Mouse (Mus musculus) heart, adult 2 months (tissue): Measurements from ENCODE around the gene Gm4737. TPM values are rescaled to one million over a fixed set of nuclear protein-coding genes. Genes with fewer than 3 reads are reported as not detected.

Source experiments
- DNase-seq, 2 experiments: peaks; one replicate each; pipeline ENCODE4 v3.0.0; 2021
- H3K27ac ChIP-seq: fragments of 200-600 bp; 2 replicates; pipeline ENCODE4 v1.8.1; 2022
- H3K27me3 ChIP-seq: fragments of 200-500 bp; 2 replicates; pipeline ENCODE4 v1.6.1; 2012; ENCODE audit warnings: mild to moderate bottlenecking, low read length, inconsistent platforms, mixed read lengths; ENCODE audit not compliant: control insufficient read depth, insufficient read depth
- H3K36me3 ChIP-seq: fragments of 200-500 bp; 2 replicates; pipeline ENCODE4 v1.6.1; 2012; ENCODE audit warnings: low read length, inconsistent platforms; ENCODE audit not compliant: control insufficient read depth, insufficient read depth
- H3K4me1 ChIP-seq: fragments of 200-500 bp; 2 replicates; pipeline ENCODE4 v1.6.1; 2011; ENCODE audit warnings: low read length; ENCODE audit not compliant: control insufficient read depth, insufficient read depth
- H3K4me3 ChIP-seq: fragments of 200-600 bp; 2 replicates; pipeline ENCODE4 v1.8.1; 2022
- H3K79me2 ChIP-seq: fragments of 200-500 bp; replicated peaks from 2 replicates; pipeline ENCODE4 v1.6.1; 2012; ENCODE audit warnings: mild to moderate bottlenecking, inconsistent platforms, low read length, moderate library complexity, mixed read lengths; ENCODE audit not compliant: control insufficient read depth, insufficient read depth
- H3K9ac ChIP-seq: fragments of 200-500 bp; 2 replicates; pipeline ENCODE4 v1.6.1; 2012; ENCODE audit warnings: low read depth, mild to moderate bottlenecking, control low read depth, inconsistent platforms, low read length, mixed read lengths
- CTCF ChIP-seq: fragments of 200-600 bp; IDR thresholded peaks from 2 replicates; pipeline ENCODE4 v1.8.1; 2022; ENCODE audit warnings: antibody characterized with exemption, mild to moderate bottlenecking, moderate library complexity
- EP300 ChIP-seq: fragments of 200-500 bp; IDR thresholded peaks from 2 replicates; pipeline ENCODE4 v1.6.1; 2011; ENCODE audit warnings: low read depth, low read length, control low read depth; ENCODE audit not compliant: insufficient read depth
- POLR2A ChIP-seq: fragments of 200-500 bp; IDR thresholded peaks from 2 replicates; pipeline ENCODE4 v1.6.1; 2011; ENCODE audit warnings: mild to moderate bottlenecking, low read depth, low read length, control low read depth; ENCODE audit not compliant: insufficient read depth
- WGBS: fragments of 180-500 bp; shearing (Covaris S2); methylation state at CpG from one replicate; pipeline ENCODE4 v1.1.7; 2018; 5-methylcytosine and 5-hydroxymethylcytosine counted together
- intact Hi-C: fragments of 180-260 bp; cut with DNase I; formaldehyde crosslinking; loops from one replicate; pipeline ENCODE4 v1.15.1; 2025
- polyA plus RNA-seq: library from polyadenylated mRNA; depleted of rRNA; stranded (reverse); fragments of >200 nt; gene quantifications from 2 replicates; pipeline ENCODE4 v1.2.3, GENCODE M21; 2012; rRNA removed
- total RNA-seq, 2 experiments: library from RNA; stranded (reverse); gene quantifications; 2 replicates each; pipeline ENCODE4 v1.2.3; 2021

Gm4737 gene
- total and polyA plus RNA-seq, 3 experiments = 4.5 to 12.8 (median 9.7) TPM

DNA sequence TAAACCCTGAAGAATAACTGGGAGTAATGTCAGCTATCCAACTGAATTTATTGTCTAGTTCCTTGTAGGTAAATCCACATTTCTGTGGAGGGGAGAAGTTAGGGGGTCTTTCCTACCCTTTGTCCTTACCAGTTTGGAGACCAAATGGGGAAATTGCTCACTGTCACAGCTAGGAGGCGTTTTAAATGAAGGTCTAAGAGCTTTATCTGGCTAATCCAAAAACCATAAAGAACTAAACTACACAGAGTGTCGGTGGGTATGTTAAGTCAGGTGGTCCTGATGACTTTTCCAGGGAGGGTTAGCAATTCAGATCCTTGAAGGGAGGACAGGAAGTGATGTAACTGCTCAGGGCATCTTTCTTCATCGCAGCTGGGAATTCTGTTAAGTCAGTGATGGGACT lies 34.3 kb downstream of the Gm4737 start:
- Histone ChIP-seq H3K9ac (no peak overlapping the region), H3K27ac (no peak overlapping the region), H3K79me2 (no peaks in the 10 kb centered on the region), H3K4me1 (no peaks in the 10 kb centered on the region), H3K36me3 (no peaks in the 10 kb centered on the region), H3K4me3 (no peak overlapping the region), H3K27me3 (no peaks in the 10 kb centered on the region)
- 35% methylated on average over 3 of the region's 3 CpGs for WGBS
- TF ChIP-seq EP300 (no peak), CTCF (no peak), POLR2A (no peak)
- intact Hi-C loops = no loop called here
- no peak for DNase-seq

DNA sequence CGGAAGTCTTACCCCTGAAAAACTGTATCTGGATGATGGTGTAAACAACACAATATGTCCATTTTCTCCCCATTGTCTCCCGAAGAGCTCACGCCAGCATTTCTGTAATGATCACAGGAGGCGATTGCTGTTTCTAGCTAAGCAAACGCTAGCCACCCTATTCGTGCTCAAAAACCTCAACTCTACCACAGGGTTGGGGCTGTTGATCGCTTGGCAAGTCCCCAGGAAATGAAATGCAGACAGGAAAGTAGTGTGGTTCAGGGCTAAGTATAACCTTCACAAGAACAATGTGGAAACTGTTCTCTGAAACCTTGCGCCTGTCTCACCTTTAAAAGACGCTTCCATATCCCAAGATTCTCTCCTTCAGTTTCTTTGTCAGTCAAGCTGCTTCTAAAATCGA lies 34.9 kb downstream of the Gm4737 start, which contains the start of gene Cd96:
Gene Cd96, minus strand, starts transcription at position 232 of the 400 bp plus-strand sequence.
- Histone ChIP-seq H3K79me2 (no peaks in the 10 kb centered on the region), H3K9ac (no peak within 1 kb of the TSS), H3K4me3 (no peak within 1 kb of the TSS), H3K27ac (no peak within 1 kb of the TSS), H3K36me3 (no peaks in the 10 kb centered on the region), H3K27me3 (no peaks in the 10 kb centered on the region), H3K4me1 (no peaks in the 10 kb centered on the region)
- TF ChIP-seq EP300 (no peak), POLR2A (no peak), CTCF (no peak)
- 64% methylated on average over 10 of the region's 10 CpGs for WGBS
- intact Hi-C loops = no loop called here
- no peak for DNase-seq

DNA sequence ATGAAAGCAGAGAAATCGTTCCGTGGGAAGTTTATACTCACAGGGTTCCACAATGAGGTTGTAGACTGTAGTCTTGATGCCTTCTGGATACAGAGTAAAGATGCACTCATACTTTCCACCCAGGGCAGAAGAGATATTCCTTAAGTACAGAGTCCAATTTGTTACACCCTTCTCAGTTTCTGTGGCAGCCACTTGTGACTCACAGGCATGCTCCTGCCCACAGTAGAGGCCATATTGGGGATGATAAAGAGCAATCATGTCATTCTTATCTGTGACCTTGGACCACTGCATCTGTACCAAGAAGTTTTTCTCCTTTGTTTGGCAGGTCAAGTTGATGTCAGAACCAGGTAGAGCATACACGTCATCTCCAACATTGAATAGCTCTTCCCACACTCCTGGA lies 37.2 kb downstream of the Gm4737 start:
- H3K79me2 ChIP-seq = no peaks in the 10 kb centered on the region
- TF ChIP-seq EP300 (no peak), CTCF (no peak), POLR2A (no peak)
- H3K9ac ChIP-seq = no peak overlapping the region
- H3K27ac ChIP-seq = no peak overlapping the region
- DNase-seq = no peak
- H3K4me1 ChIP-seq = no peaks in the 10 kb centered on the region
- H3K36me3 ChIP-seq = no peaks in the 10 kb centered on the region
- H3K4me3 ChIP-seq = no peak overlapping the region
- H3K27me3 ChIP-seq = no peaks in the 10 kb centered on the region
- intact Hi-C loops = no loop called here
- 82% methylated on average over 3 of the region's 3 CpGs for WGBS

DNA sequence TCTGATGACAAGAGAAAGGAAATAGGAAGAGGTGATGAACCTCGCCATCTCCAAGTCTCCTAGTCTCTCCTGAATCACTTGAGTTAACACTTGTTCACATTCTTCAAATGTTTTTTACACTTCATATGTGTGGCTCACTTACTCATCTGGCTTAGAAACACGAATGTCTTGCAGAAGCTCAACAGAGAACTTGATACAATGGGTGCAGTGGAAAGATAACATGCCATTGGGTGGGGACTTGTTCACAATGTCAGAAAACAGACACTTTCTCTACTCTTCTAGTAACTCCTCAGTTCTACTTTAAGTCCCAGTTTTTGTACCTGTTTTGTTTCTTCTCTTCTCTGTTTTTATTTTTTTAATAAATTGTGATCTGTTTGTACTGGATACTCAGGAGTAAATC lies 40.1 kb downstream of the Gm4737 start:
- H3K36me3 ChIP-seq = no peaks in the 10 kb centered on the region
- no peaks in the 10 kb centered on the region for H3K79me2 ChIP-seq
- H3K27ac ChIP-seq = no peak overlapping the region
- TF ChIP-seq EP300 = no peak
- no peak for TF ChIP-seq CTCF
- TF ChIP-seq POLR2A = no peak
- no peaks in the 10 kb centered on the region for H3K27me3 ChIP-seq
- no peaks in the 10 kb centered on the region for H3K4me1 ChIP-seq
- DNase-seq = no peak
- no peak overlapping the region for H3K4me3 ChIP-seq
- 38% methylated on average over 2 of the region's 2 CpGs for WGBS
- intact Hi-C loops = no loop called here
- H3K9ac ChIP-seq = no peak overlapping the region

DNA sequence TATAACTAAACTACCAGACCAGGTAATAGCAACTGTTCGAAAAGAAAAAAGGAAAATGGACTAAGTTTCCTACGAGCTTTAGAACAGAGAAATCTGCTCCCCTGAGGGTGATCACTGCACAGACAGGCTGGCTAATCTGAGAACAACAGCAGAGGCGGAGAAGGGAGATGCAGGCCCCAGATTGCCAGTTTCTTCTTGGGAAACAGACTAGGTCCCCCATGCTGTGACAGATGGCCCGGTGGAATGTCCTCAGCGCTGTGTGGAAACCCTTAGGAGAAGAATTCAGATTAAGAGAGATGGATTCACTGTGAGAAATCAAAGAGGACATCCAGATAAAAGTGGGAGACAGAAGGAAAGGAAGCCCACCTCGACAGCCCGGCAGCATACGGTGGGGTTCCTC lies 45.3 kb downstream of the Gm4737 start:
- intact Hi-C loops = no loop called here
- TF ChIP-seq CTCF (no peak), POLR2A (no peak), EP300 (no peak)
- Histone ChIP-seq H3K36me3 (no peaks in the 10 kb centered on the region), H3K4me3 (no peak overlapping the region), H3K4me1 (no peaks in the 10 kb centered on the region), H3K79me2 (no peaks in the 10 kb centered on the region), H3K27ac (no peak overlapping the region), H3K9ac (no peak overlapping the region), H3K27me3 (no peaks in the 10 kb centered on the region)
- WGBS = 34% methylated on average over 8 of the region's 8 CpGs
- DNase-seq = no peak

DNA sequence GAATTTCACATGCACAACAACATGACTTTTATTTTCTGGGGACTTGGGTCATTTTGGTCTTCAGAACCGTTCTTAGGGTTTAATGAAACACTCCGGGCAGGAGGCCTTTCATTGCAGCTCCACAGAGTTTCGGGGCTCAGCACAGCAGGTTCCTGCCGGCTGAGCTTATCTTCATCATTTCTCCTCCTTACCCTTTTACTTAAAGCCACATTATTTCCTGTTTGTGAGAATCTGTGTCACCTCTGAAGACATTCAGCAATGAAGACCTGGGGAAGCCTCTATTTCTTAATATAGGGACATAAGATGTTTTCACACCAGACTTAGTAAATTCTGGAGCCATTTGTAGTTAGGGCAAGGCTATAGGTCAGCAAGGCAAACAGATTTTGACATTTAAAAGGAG lies 47.4 kb downstream of the Gm4737 start:
- intact Hi-C loops = no loop called here
- no peak for DNase-seq
- Histone ChIP-seq H3K27me3 (no peaks in the 10 kb centered on the region), H3K79me2 (no peaks in the 10 kb centered on the region), H3K36me3 (no peaks in the 10 kb centered on the region), H3K27ac (no peak overlapping the region), H3K9ac (no peak overlapping the region), H3K4me1 (no peaks in the 10 kb centered on the region), H3K4me3 (no peak overlapping the region)
- TF ChIP-seq CTCF (no peak), EP300 (no peak), POLR2A (no peak)
- WGBS = 56% methylated on average over 4 of the region's 4 CpGs

DNA sequence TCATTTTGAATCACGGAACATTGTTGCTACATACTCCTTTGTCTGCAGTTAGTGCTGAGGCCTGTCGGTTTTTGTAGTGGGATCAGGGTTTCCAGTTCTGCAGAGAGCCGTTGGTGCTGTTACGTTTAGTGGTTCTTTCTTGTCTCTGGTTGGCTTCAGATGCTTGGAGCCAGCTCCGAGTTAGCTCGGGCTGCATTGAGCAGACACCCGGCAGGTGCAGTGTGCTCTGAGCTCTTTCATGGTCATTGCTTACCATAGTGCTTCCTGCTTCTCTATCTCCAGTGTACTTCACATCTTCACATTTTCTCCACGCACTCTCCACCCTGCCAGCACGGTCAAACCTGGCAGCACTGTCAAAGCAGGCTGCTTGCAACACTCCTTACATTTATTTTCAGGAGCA lies 50.4 kb downstream of the Gm4737 start:
- H3K4me3 ChIP-seq = no peak overlapping the region
- intact Hi-C loops = no loop called here
- no peak overlapping the region for H3K27ac ChIP-seq
- H3K4me1 ChIP-seq = no peaks in the 10 kb centered on the region; the same call in 1 of the 2 replicates
- no peak for DNase-seq
- no peaks in the 10 kb centered on the region for H3K27me3 ChIP-seq
- H3K79me2 ChIP-seq = no peaks in the 10 kb centered on the region
- H3K9ac ChIP-seq = no peak overlapping the region
- TF ChIP-seq EP300 = no peak
- H3K36me3 ChIP-seq = no peaks in the 10 kb centered on the region
- WGBS = 74% methylated on average over 9 of the region's 9 CpGs

Other genes with a start within 250 kb of the Gm4737 start
- gene Phldb2, start 201.5 kb downstream of the Gm4737 start, total RNA-seq = 10 to 100 TPM; 10.9 to 13.0 TPM
- gene Phldb2, start 201.5 kb downstream of the Gm4737 start, polyA plus RNA-seq = 3.6 and 6.9 TPM in 2 replicates
- under 1 TPM; 0.10 to 0.18 TPM for gene Plcxd2, start 144.9 kb downstream of the Gm4737 start, total RNA-seq
- 0.18 and 0.26 TPM in 2 replicates for gene Plcxd2, start 144.9 kb downstream of the Gm4737 start, polyA plus RNA-seq
- not detected for gene Cd96, start 34.8 kb downstream of the Gm4737 start, total RNA-seq
- 0.18 TPM in 2 replicates for gene Cd96, start 34.8 kb downstream of the Gm4737 start, polyA plus RNA-seq